Comparison of ENCODE assay signal across 9 mouse cellular contexts in genomic region chr2:11391725-11392124, GRCm38 (mm10).
A peak's percentile ranks its signal among the peaks of the same experiment; 100 is the strongest.
DNase-seq lines count a peak whose midpoint lies in the region; ATAC-seq and TF ChIP-seq lines count a peak whose summit lies in the region.
"Had no signal": no experiment of that assay in that cellular context is flagged by ENCODE, and none has a peak within 500 bp of the region (broad histone marks: within the 10 kb centered on the region; RNA-seq: fewer than 3 reads in every experiment).

No protein-coding gene starts in this region.

- no peak for TF ChIP-seq EP300 in stomach, postnatal 0 days (optimal IDR thresholded peaks at IDR 0.05)

- TF ChIP-seq CTCF in stomach, postnatal 0 days (IDR thresholded peaks at IDR 0.05; ENCODE audit: low read depth), result no peak

- WGBS in limb, embryonic 12.5 days, result 66% methylated on average over 6 of the region's 6 CpGs
- 72% methylated on average over 6 of the region's 6 CpGs for WGBS in limb, embryonic 10.5 days
- 69% methylated on average over 6 of the region's 6 CpGs for WGBS in stomach, postnatal 0 days

- DNase-seq in limb, embryonic 10.5 days (ENCODE audit: low spot score), result no peak
- peak; percentile 4 to 28 for DNase-seq in left cerebral cortex, postnatal 25 days (ENCODE audit: low spot score in 2 of 2)
- DNase-seq in retina, embryonic 14.5 days (ENCODE audit: low spot score), result peak; percentile 73
- no peak for DNase-seq in stomach, postnatal 0 days (ENCODE audit: low spot score)
- no peak for DNase-seq in urinary bladder, postnatal 25 days (ENCODE audit: low spot score)
- no peak for DNase-seq in lung, postnatal 10 days
- DNase-seq: adrenal gland, adult 8-10 months had no signal

- H3K9me3 ChIP-seq in limb, embryonic 12.5 days, result no peaks in the 10 kb centered on the region
- H3K9me3 ChIP-seq in limb, embryonic 10.5 days (replicated peaks), result no peaks in the 10 kb centered on the region
- H3K9me3 ChIP-seq in stomach, postnatal 0 days (ENCODE audit: control insufficient read depth, low read length), result no peaks in the 10 kb centered on the region

- peak overlapping the region; percentile 5; the same call in 1 of the 2 replicates for H3K27ac ChIP-seq in limb, embryonic 12.5 days
- H3K27ac ChIP-seq in limb, embryonic 10.5 days, result no peak overlapping the region
- H3K27ac ChIP-seq in stomach, postnatal 0 days (replicated peaks), result no peak overlapping the region

- no peaks in the 10 kb centered on the region for H3K4me1 ChIP-seq in limb, embryonic 12.5 days (replicated peaks)
- no peaks in the 10 kb centered on the region for H3K4me1 ChIP-seq in limb, embryonic 10.5 days
- H3K4me1 ChIP-seq in stomach, postnatal 0 days (replicated peaks; ENCODE audit: control insufficient read depth, insufficient read depth), result no peaks in the 10 kb centered on the region

- intact Hi-C loops in left cerebral cortex, postnatal 25 days (cut with DNase I), result no loop called here

- no peak for ATAC-seq in limb, embryonic 12.5 days (ENCODE audit: insufficient number of reproducible peaks, insufficient read depth, low FRiP score, low TSS enrichment, low read depth)
- peak; percentile 44; the same call in 1 of the 2 replicates for ATAC-seq in frontal cortex, adult (ENCODE audit: low TSS enrichment)
- ATAC-seq in stomach, postnatal 0 days (ENCODE audit: low FRiP score, low TSS enrichment), result no peak

- H3K9ac ChIP-seq in limb, embryonic 12.5 days (replicated peaks), result no peak overlapping the region
- H3K9ac ChIP-seq in stomach, postnatal 0 days (ENCODE audit: low read length), result no peak overlapping the region

- no peak overlapping the region for H3K4me3 ChIP-seq in limb, embryonic 12.5 days (replicated peaks)
- H3K4me3 ChIP-seq in limb, embryonic 10.5 days, result no peak overlapping the region
- H3K4me3 ChIP-seq in stomach, postnatal 0 days (ENCODE audit: low read depth, low read length), result no peak overlapping the region

- no peaks in the 10 kb centered on the region for H3K27me3 ChIP-seq in limb, embryonic 12.5 days
- H3K27me3 ChIP-seq in limb, embryonic 10.5 days (ENCODE audit: low read depth, poor library complexity, severe bottlenecking), result no peaks in the 10 kb centered on the region
- no peaks in the 10 kb centered on the region for H3K27me3 ChIP-seq in stomach, postnatal 0 days (ENCODE audit: control insufficient read depth, insufficient read depth, low read length)

- H3K36me3 ChIP-seq in limb, embryonic 12.5 days, result no peaks in the 10 kb centered on the region
- H3K36me3 ChIP-seq in limb, embryonic 10.5 days, result no peaks in the 10 kb centered on the region
- H3K36me3 ChIP-seq in stomach, postnatal 0 days (ENCODE audit: control insufficient read depth, insufficient read depth, low read length), result no peaks in the 10 kb centered on the region

- no peak overlapping the region for H3K4me2 ChIP-seq in limb, embryonic 12.5 days
- H3K4me2 ChIP-seq in stomach, postnatal 0 days (replicated peaks; ENCODE audit: low read depth), result no peak overlapping the region

Comparison
In these comparisons a context has a peak if more than half of its experiments do, and no peak if none do; other contexts are left out.
1. DNase-seq: peak in left cerebral cortex, postnatal 25 days (2 of 2) and retina, embryonic 14.5 days (single experiment); none in limb, embryonic 10.5 days (single experiment), stomach, postnatal 0 days (single experiment), urinary bladder, postnatal 25 days (single experiment) and lung, postnatal 10 days (single experiment).